Mouse (Mus musculus): Measurements from ENCODE around the gene Zdhhc9. TPM values are rescaled to one million over a fixed set of nuclear protein-coding genes. Genes with fewer than 3 reads are reported as not detected.
"Not testable (repeated sequence)": the region's sequence is repeated elsewhere in the genome, so short reads cannot be mapped to it uniquely, and the experiment has no call there.

The Zdhhc9 gene
- polyA plus RNA-seq (2016; fragmentation: Nextera tagmentation; extraction: Ambion mirVana), result 6.6 and 6.9 TPM in 2 replicates

- WGBS, result 14% methylated on average over 34 of the region's 34 CpGs
- Histone ChIP-seq H3K9me3 (no peaks in the 10 kb centered on the region), H3K4me3 (replicated peaks) (peak within 1 kb of the TSS; percentile 63), H3K4me2 (peak within 1 kb of the TSS; percentile 60), H3K4me1 (peaks cover 11% of the 10 kb centered on the region), H3K27me3 (no peaks in the 10 kb centered on the region), H3K9ac (peak within 1 kb of the TSS; percentile 65), H3K27ac (peak within 1 kb of the TSS; percentile 36; the same call in 1 of the 2 replicates), H3K36me3 (replicated peaks) (no peaks in the 10 kb centered on the region)
- peak; percentile 99 for ATAC-seq (ENCODE audit: low FRiP score)
These were observed at the start of gene Zdhhc9 for GRCm38 (mm10) chrX:48208519-48209185. Gene Zdhhc9, minus strand, starts transcription at chrX:48208878.

GRCm38 (mm10) chrX:48257011-48257410 is 48.3 kb upstream of the Zdhhc9 start:
- WGBS, result 15% methylated on average over 16 of the region's 16 CpGs
- H3K9ac ChIP-seq, result peak overlapping the region; percentile 44
- peak overlapping the region; percentile 50 for H3K4me3 ChIP-seq (replicated peaks)
- no peak overlapping the region for H3K27ac ChIP-seq
- H3K9me3 ChIP-seq, result no peaks in the 10 kb centered on the region
- H3K27me3 ChIP-seq, result no peaks in the 10 kb centered on the region
- H3K36me3 ChIP-seq (replicated peaks), result peaks cover 3% of the 10 kb centered on the region; the same call in 1 of the 2 replicates
- peak overlapping the region; percentile 52 for H3K4me2 ChIP-seq
- H3K4me1 ChIP-seq, result no peaks in the 10 kb centered on the region
- 0 out of 2 replicates have a peak, but pooled peaks have one; percentile 5 for ATAC-seq (ENCODE audit: low FRiP score)

- no peaks in the 10 kb centered on the region for H3K9me3 ChIP-seq
- no peaks in the 10 kb centered on the region for H3K27me3 ChIP-seq
- H3K36me3 ChIP-seq (replicated peaks), result peaks cover 3% of the 10 kb centered on the region; the same call in 1 of the 2 replicates
- H3K4me1 ChIP-seq, result no peaks in the 10 kb centered on the region
- H3K4me2 ChIP-seq, result peak within 1 kb of the TSS; percentile 54
- ATAC-seq (ENCODE audit: low FRiP score), result peak; percentile 100
- peak within 1 kb of the TSS; percentile 50 for H3K4me3 ChIP-seq (replicated peaks)
- 15% methylated on average over 33 of the region's 33 CpGs for WGBS
- peak within 1 kb of the TSS; percentile 47 for H3K9ac ChIP-seq
- peak within 1 kb of the TSS; percentile 87 for H3K27ac ChIP-seq
These were observed 47.9 kb upstream of the Zdhhc9 start, which contains the start of gene Utp14a for GRCm38 (mm10) chrX:48256468-48257007. Gene Utp14a, plus strand, starts transcription at chrX:48256862.

GRCm38 (mm10) chrX:48255830-48256428 is 47.3 kb upstream of the Zdhhc9 start:
- Histone ChIP-seq H3K36me3 (replicated peaks) (peaks cover 3% of the 10 kb centered on the region; the same call in 1 of the 2 replicates), H3K4me3 (replicated peaks) (peak overlapping the region; percentile 50), H3K4me1 (no peaks in the 10 kb centered on the region), H3K9me3 (no peaks in the 10 kb centered on the region), H3K4me2 (peak overlapping the region; percentile 54), H3K27ac (peak overlapping the region; percentile 87), H3K9ac (peak overlapping the region; percentile 47), H3K27me3 (no peaks in the 10 kb centered on the region)
- peak; percentile 81 for ATAC-seq (ENCODE audit: low FRiP score)
- WGBS, result 19% methylated on average over 18 of the region's 18 CpGs

- Histone ChIP-seq H3K4me2 (no peak overlapping the region), H3K27ac (no peak overlapping the region), H3K9ac (no peak overlapping the region), H3K27me3 (no peaks in the 10 kb centered on the region), H3K4me1 (no peaks in the 10 kb centered on the region), H3K4me3 (replicated peaks) (no peak overlapping the region), H3K36me3 (replicated peaks) (no peaks in the 10 kb centered on the region), H3K9me3 (no peaks in the 10 kb centered on the region)
- no peak for ATAC-seq (ENCODE audit: low FRiP score)
- 65% methylated on average over 7 of the region's 7 CpGs for WGBS
These were observed 25.7 kb upstream of the Zdhhc9 start for GRCm38 (mm10) chrX:48234417-48234816.

- no peaks in the 10 kb centered on the region for H3K36me3 ChIP-seq (replicated peaks)
- no peak overlapping the region for H3K9ac ChIP-seq
- no peaks in the 10 kb centered on the region for H3K9me3 ChIP-seq
- WGBS, result 76% methylated on average over 7 of the region's 7 CpGs
- no peak for ATAC-seq (ENCODE audit: low FRiP score)
- no peak overlapping the region for H3K4me2 ChIP-seq
- no peaks in the 10 kb centered on the region for H3K4me1 ChIP-seq
- H3K4me3 ChIP-seq (replicated peaks), result no peak overlapping the region
- H3K27me3 ChIP-seq, result no peaks in the 10 kb centered on the region
- H3K27ac ChIP-seq, result no peak overlapping the region
These were observed 17.5 kb upstream of the Zdhhc9 start for GRCm38 (mm10) chrX:48226225-48226624.

- no peaks in the 10 kb centered on the region for H3K27me3 ChIP-seq
- no peak for ATAC-seq (ENCODE audit: low FRiP score)
- WGBS, result 77% methylated on average over 7 of the region's 7 CpGs
These were observed 14.0 kb upstream of the Zdhhc9 start for GRCm38 (mm10) chrX:48222706-48223105.

GRCm38 (mm10) chrX:48219468-48219867 is 10.8 kb upstream of the Zdhhc9 start:
- Histone ChIP-seq H3K4me3 (replicated peaks) (no peak overlapping the region), H3K27me3 (no peaks in the 10 kb centered on the region), H3K9me3 (no peaks in the 10 kb centered on the region), H3K27ac (no peak overlapping the region), H3K36me3 (replicated peaks) (no peaks in the 10 kb centered on the region), H3K9ac (no peak overlapping the region), H3K4me1 (no peaks in the 10 kb centered on the region), H3K4me2 (no peak overlapping the region)
- WGBS, result 86% methylated on average over 5 of the region's 5 CpGs
- no peak for ATAC-seq (ENCODE audit: low FRiP score)

More at GRCm38 (mm10) chrX:48222706-48223105, 14.0 kb upstream of the Zdhhc9 start:
- H3K27ac ChIP-seq, result no peak overlapping the region
- H3K9me3 ChIP-seq, result no peaks in the 10 kb centered on the region
- H3K4me2 ChIP-seq, result no peak overlapping the region
- no peak overlapping the region for H3K9ac ChIP-seq
- no peaks in the 10 kb centered on the region for H3K36me3 ChIP-seq (replicated peaks)
- no peaks in the 10 kb centered on the region for H3K4me1 ChIP-seq
- H3K4me3 ChIP-seq (replicated peaks), result no peak overlapping the region

GRCm38 (mm10) chrX:48209746-48210145 is 1.1 kb upstream of the Zdhhc9 start:
- not testable (repeated sequence) for H3K27me3 ChIP-seq; H3K4me2 ChIP-seq; H3K9me3 ChIP-seq; H3K9ac ChIP-seq; ATAC-seq (ENCODE audit: low FRiP score); H3K27ac ChIP-seq; H3K36me3 ChIP-seq (replicated peaks); H3K4me3 ChIP-seq (replicated peaks)
- peaks cover 11% of the 10 kb centered on the region for H3K4me1 ChIP-seq
- WGBS, result 76% methylated on average over 3 of the region's 4 CpGs

- Histone ChIP-seq H3K4me2 (peak overlapping the region; percentile 60), H3K9me3 (no peaks in the 10 kb centered on the region), H3K36me3 (replicated peaks) (no peaks in the 10 kb centered on the region), H3K27ac (peak overlapping the region; percentile 36; the same call in 1 of the 2 replicates), H3K4me1 (peaks cover 11% of the 10 kb centered on the region), H3K9ac (peak overlapping the region; percentile 65), H3K4me3 (replicated peaks) (peak overlapping the region; percentile 63), H3K27me3 (no peaks in the 10 kb centered on the region)
- peak; percentile 85 for ATAC-seq (ENCODE audit: low FRiP score)
- 19% methylated on average over 34 of the region's 36 CpGs for WGBS
These were observed 754 bp downstream of the Zdhhc9 start for GRCm38 (mm10) chrX:48207761-48208487.

GRCm38 (mm10) chrX:48204469-48204868 is 4.2 kb downstream of the Zdhhc9 start:
- peaks cover 11% of the 10 kb centered on the region for H3K4me1 ChIP-seq
- H3K36me3 ChIP-seq (replicated peaks), result no peaks in the 10 kb centered on the region
- no peaks in the 10 kb centered on the region for H3K9me3 ChIP-seq
- 80% methylated on average over 6 of the region's 6 CpGs for WGBS
- no peaks in the 10 kb centered on the region for H3K27me3 ChIP-seq
- no peak for ATAC-seq (ENCODE audit: low FRiP score)
- H3K4me3 ChIP-seq (replicated peaks), result no peak overlapping the region
- no peak overlapping the region for H3K4me2 ChIP-seq
- H3K9ac ChIP-seq, result no peak overlapping the region
- H3K27ac ChIP-seq, result no peak overlapping the region

- no peak for ATAC-seq (ENCODE audit: low FRiP score)
- H3K4me3 ChIP-seq (replicated peaks), result no peak overlapping the region
- 86% methylated on average over 7 of the region's 7 CpGs for WGBS
These were observed 4.9 kb downstream of the Zdhhc9 start for GRCm38 (mm10) chrX:48203763-48204162.

More at GRCm38 (mm10) chrX:48203763-48204162, 4.9 kb downstream of the Zdhhc9 start:
- Histone ChIP-seq H3K4me1 (peaks cover 11% of the 10 kb centered on the region), H3K27ac (no peak overlapping the region), H3K36me3 (replicated peaks) (no peaks in the 10 kb centered on the region), H3K9ac (no peak overlapping the region), H3K4me2 (no peak overlapping the region), H3K27me3 (no peaks in the 10 kb centered on the region), H3K9me3 (no peaks in the 10 kb centered on the region)

Measured in forebrain, embryonic 12.5 days (tissue).